Mouse (Mus musculus): ENCODE measurements at regions not wholly inside any gene's neighbourhood (a gene's known extent, or its start where the extent isn't known, plus 50 kb on each side); places are given as distances from the start of the nearest gene placed in this dataset.
"Not testable (repeated sequence)": the region's sequence is repeated elsewhere in the genome, so short reads cannot be mapped to it uniquely, and the experiment has no call there.

DNA sequence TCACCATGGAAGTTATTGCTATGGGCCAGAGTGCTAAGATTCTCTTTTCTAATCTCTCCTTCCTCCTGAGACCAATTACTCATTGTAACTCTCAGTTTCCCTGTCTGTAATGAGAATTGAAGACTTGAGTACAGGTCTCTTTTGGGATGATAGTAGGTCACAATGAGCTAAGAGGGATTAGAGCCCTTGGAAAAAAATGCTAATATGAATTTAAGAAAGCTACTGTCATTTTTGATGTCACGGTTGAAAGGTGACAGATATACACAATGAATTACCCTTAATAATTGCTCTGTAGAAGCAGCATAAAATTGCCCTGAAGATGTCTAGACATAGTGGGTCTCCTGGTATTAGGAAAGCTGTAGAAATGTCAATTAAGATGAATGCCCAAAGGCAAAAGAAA is 178.2 kb downstream of the Kcna4 start:
- ATAC-seq (no peak), DNase-seq (ENCODE audit: low spot score) (no peak)
- Histone ChIP-seq H3K4me1 (ENCODE audit: insufficient read depth, low read depth, low read length) (no peaks in the 10 kb centered on the region), H3K4me3 (ENCODE audit: low read depth, low read length) (no peak overlapping the region), H3K4me2 (replicated peaks; ENCODE audit: low read depth, low read length) (no peak overlapping the region), H3K27me3 (replicated peaks; ENCODE audit: insufficient read depth, low read length) (no peaks in the 10 kb centered on the region), H3K27ac (ENCODE audit: low read length) (no peak overlapping the region), H3K9ac (replicated peaks; ENCODE audit: low read depth) (no peak overlapping the region), H3K9me3 (ENCODE audit: low read length) (no peaks in the 10 kb centered on the region), H3K36me3 (ENCODE audit: insufficient read depth, low read length) (no peaks in the 10 kb centered on the region)
- WGBS, result 75% methylated on average over 1 of the region's 1 CpGs
- TF ChIP-seq CTCF (IDR thresholded peaks at IDR 0.05), result no peak
- TF ChIP-seq EP300 (IDR thresholded peaks at IDR 0.05), result no peak

DNA sequence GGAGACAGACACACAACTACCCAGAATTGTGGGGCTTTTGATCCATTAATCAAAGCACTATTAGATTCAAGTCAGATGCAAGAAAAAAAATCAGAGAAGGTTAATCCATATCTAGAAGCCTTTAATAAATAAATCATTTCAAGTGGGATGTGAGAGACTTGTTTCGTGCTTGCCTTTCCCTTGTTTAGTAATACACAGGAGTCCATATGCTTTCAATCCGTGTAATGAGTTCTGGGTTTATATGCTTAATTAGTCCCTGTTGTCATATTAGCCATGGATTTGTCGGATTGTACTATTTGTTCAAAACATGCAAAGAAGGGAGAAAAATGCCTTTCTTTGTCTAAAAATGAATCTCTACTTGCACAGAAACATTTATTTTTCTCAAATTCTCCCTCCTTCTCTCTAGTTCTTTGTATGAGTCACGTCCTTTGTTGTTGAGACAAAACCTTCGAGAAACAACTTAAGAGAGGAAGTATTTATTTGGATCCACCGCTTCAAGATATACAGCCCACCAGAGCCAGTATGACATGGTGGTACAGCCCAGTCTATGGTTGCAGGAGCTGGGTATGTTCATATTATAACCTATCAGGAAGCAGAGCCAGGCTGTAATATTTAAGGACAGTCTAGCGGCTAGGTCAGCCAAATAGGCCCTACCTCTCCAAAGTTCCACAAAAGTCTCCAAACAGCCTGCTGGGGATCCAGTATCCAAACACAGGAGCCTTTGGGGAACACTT is 213.4 kb downstream of the Kcna4 start:
- TF ChIP-seq EP300 (IDR thresholded peaks at IDR 0.05) (no peak), CTCF (IDR thresholded peaks at IDR 0.05) (no peak)
- DNase-seq (ENCODE audit: low spot score) (no peak), ATAC-seq (no peak)
- no peaks in the 10 kb centered on the region for H3K9me3 ChIP-seq (ENCODE audit: low read length)
- H3K27me3 ChIP-seq (replicated peaks; ENCODE audit: insufficient read depth, low read length), result no peaks in the 10 kb centered on the region
- no peaks in the 10 kb centered on the region for H3K36me3 ChIP-seq (ENCODE audit: insufficient read depth, low read length)
- no peak overlapping the region for H3K4me3 ChIP-seq (ENCODE audit: low read depth, low read length)
- no peak overlapping the region for H3K9ac ChIP-seq (replicated peaks; ENCODE audit: low read depth)
- H3K4me2 ChIP-seq (replicated peaks; ENCODE audit: low read depth, low read length), result no peak overlapping the region
- H3K27ac ChIP-seq (ENCODE audit: low read length), result no peak overlapping the region
- H3K4me1 ChIP-seq (ENCODE audit: insufficient read depth, low read depth, low read length), result no peaks in the 10 kb centered on the region
- WGBS, result 72% methylated on average over 7 of the region's 7 CpGs

DNA sequence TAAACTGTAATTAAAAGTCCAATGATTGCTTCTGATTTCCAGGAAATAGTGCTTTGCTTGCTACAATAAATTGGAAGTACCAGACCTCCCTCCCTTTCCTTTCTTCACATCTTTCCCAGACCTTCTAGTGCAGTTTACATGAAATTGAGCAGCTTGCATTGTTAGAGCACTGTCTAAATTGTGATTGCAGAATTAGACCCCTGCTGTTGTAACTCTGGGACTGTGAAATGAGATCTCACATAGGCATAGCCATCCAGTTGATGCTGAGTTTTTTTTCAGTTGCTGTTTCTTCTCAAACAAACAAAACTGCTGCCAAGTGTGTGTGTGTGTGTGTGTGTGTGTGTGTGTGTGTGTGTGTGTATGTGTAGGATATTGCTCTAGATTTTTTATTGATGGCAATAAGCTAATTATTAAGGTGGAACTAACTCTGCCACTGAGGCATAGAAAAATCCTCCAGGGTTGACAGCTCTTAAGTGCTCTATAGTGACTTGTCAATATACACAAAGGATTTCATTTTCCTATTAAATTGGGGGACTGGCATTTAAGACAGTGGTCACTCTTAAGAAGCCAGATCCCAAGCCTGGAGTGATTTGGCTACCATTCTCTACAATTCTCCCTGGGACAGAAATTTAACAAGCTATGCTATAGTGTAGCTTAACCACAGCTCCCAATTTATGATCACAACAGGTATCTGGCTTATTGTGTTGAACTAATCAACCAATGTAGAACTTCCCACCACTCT is 217.2 kb downstream of the Kcna4 start:
- no peak for TF ChIP-seq CTCF (IDR thresholded peaks at IDR 0.05)
- H3K4me3 ChIP-seq (ENCODE audit: low read depth, low read length), result no peak overlapping the region
- H3K9me3 ChIP-seq (ENCODE audit: low read length), result no peaks in the 10 kb centered on the region
- no peak overlapping the region for H3K4me2 ChIP-seq (replicated peaks; ENCODE audit: low read depth, low read length)
- no peak for ATAC-seq
- H3K9ac ChIP-seq (replicated peaks; ENCODE audit: low read depth), result no peak overlapping the region
- H3K27ac ChIP-seq (ENCODE audit: low read length), result no peak overlapping the region
- DNase-seq (ENCODE audit: low spot score), result no peak
- no peaks in the 10 kb centered on the region for H3K36me3 ChIP-seq (ENCODE audit: insufficient read depth, low read length)
- no peaks in the 10 kb centered on the region for H3K27me3 ChIP-seq (replicated peaks; ENCODE audit: insufficient read depth, low read length)
- H3K4me1 ChIP-seq (ENCODE audit: insufficient read depth, low read depth, low read length), result no peaks in the 10 kb centered on the region

DNA sequence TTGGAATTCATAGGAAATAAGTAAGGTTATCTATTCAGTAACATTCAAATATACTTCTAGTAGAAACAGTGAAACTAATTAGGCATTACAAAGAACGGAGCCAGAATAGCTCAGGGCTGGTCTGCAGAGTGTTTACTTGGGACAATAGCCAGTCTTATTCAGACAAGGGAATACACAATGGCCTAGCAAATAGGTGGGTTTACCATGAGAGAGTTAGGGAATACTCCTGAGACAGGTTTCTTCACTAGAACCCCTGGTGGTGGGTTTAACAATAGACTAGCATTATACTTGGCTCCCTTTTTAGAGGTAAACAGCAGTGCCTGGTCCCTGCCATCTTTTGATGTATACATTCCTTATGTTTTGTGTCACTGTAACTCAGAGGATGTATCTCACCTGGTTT is 225.0 kb downstream of the Kcna4 start:
- not testable (repeated sequence) for H3K4me2 ChIP-seq (replicated peaks; ENCODE audit: low read depth, low read length); H3K9ac ChIP-seq (replicated peaks; ENCODE audit: low read depth); DNase-seq (ENCODE audit: low spot score); H3K36me3 ChIP-seq (ENCODE audit: insufficient read depth, low read length); ATAC-seq; H3K9me3 ChIP-seq (ENCODE audit: low read length); H3K27ac ChIP-seq (ENCODE audit: low read length); H3K4me3 ChIP-seq (ENCODE audit: low read depth, low read length); H3K4me1 ChIP-seq (ENCODE audit: insufficient read depth, low read depth, low read length); H3K27me3 ChIP-seq (replicated peaks; ENCODE audit: insufficient read depth, low read length)
- 69% methylated on average over 1 of the region's 1 CpGs for WGBS

DNA sequence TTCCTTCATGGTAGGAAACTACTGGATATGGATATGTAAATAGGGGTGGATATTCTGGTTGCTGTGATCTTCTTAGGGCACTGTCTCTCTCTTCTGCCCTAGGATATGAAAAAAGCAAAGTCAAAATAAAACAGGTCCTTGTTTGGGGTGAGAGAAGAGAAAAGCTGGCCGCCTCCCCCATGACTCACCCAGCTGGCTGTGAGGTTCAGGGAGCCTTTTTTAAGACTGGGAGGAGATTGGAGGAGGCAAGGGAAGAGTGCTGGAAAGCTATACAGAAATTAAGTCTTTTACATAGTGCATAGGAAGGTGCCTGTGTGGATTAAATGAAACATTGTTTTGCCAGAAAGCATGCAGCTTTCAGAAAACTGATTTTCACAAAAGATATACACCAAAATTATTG is 227.7 kb downstream of the Kcna4 start:
- H3K36me3 ChIP-seq (ENCODE audit: insufficient read depth, low read length), result no peaks in the 10 kb centered on the region
- DNase-seq (ENCODE audit: low spot score) (no peak), ATAC-seq (no peak)
- no peaks in the 10 kb centered on the region for H3K27me3 ChIP-seq (replicated peaks; ENCODE audit: insufficient read depth, low read length)
- no peaks in the 10 kb centered on the region for H3K9me3 ChIP-seq (ENCODE audit: low read length)
- no peak overlapping the region for H3K27ac ChIP-seq (ENCODE audit: low read length)
- H3K4me1 ChIP-seq (ENCODE audit: insufficient read depth, low read depth, low read length), result no peaks in the 10 kb centered on the region
- no peak for TF ChIP-seq CTCF (IDR thresholded peaks at IDR 0.05)
- no peak for TF ChIP-seq EP300 (IDR thresholded peaks at IDR 0.05)
- 57% methylated on average over 1 of the region's 1 CpGs for WGBS
- H3K4me2 ChIP-seq (replicated peaks; ENCODE audit: low read depth, low read length), result no peak overlapping the region
- no peak overlapping the region for H3K4me3 ChIP-seq (ENCODE audit: low read depth, low read length)
- no peak overlapping the region for H3K9ac ChIP-seq (replicated peaks; ENCODE audit: low read depth)

DNA sequence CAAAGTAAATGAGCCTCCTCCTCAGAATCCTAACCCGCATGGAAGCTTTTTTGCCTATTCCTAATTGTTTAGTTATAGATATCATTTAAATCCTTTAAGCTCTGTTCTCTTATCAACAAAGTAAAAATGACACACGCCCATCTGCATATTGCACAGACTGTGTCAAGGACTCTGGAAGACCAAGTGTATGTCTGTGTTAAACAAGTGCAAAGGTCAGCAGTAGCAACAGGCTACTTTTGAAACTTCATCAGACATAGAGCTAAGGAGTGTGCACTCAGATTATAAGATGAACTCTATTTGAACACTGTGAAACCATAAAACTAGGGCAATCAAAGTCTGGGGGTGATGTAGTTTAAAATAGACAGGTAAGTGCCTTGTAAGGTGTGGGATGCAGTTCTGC is 228.3 kb downstream of the Kcna4 start:
- TF ChIP-seq CTCF (IDR thresholded peaks at IDR 0.05) (no peak), EP300 (IDR thresholded peaks at IDR 0.05) (no peak)
- no peak for ATAC-seq
- no peak for DNase-seq (ENCODE audit: low spot score)
- Histone ChIP-seq H3K36me3 (ENCODE audit: insufficient read depth, low read length) (no peaks in the 10 kb centered on the region), H3K9me3 (ENCODE audit: low read length) (no peaks in the 10 kb centered on the region), H3K27ac (ENCODE audit: low read length) (no peak overlapping the region), H3K9ac (replicated peaks; ENCODE audit: low read depth) (no peak overlapping the region), H3K4me2 (replicated peaks; ENCODE audit: low read depth, low read length) (no peak overlapping the region), H3K4me1 (ENCODE audit: insufficient read depth, low read depth, low read length) (no peaks in the 10 kb centered on the region), H3K27me3 (replicated peaks; ENCODE audit: insufficient read depth, low read length) (no peaks in the 10 kb centered on the region), H3K4me3 (ENCODE audit: low read depth, low read length) (no peak overlapping the region)
- WGBS, result 70% methylated on average over 2 of the region's 2 CpGs

All from lung, postnatal 0 days (tissue).